Mouse (Mus musculus) hindbrain, embryonic 15.5 days (tissue): ENCODE results near the gene Dcst1. TPM values are rescaled to one million over a fixed set of nuclear protein-coding genes. Genes with fewer than 3 reads are reported as not detected.
A peak's percentile ranks its signal among the peaks of the same experiment; 100 is the strongest.

Source experiments
- ATAC-seq: fragments of 200-750 bp; cut with Nextera tagmentation; 2 replicates; pipeline ENCODE4 v1.8.0; 2017; ENCODE audit warnings: low read depth, moderate number of reproducible peaks, moderate TSS enrichment; ENCODE audit not compliant: low FRiP score
- H3K27ac ChIP-seq: fragments of 300-500 bp; sonication (generic); replicated peaks from 2 replicates; pipeline ENCODE4 v1.5.1; 2015; ENCODE audit warnings: mild to moderate bottlenecking, inconsistent platforms
- H3K27me3 ChIP-seq: fragments of 300-500 bp; sonication (generic); 2 replicates; pipeline ENCODE4 v1.6.1; 2015; ENCODE audit warnings: control low read depth, inconsistent platforms
- H3K36me3 ChIP-seq: fragments of 300-500 bp; sonication (generic); 2 replicates; pipeline ENCODE4 v1.6.1; 2015; ENCODE audit warnings: control low read depth, inconsistent platforms
- H3K4me1 ChIP-seq: fragments of 300-500 bp; sonication (generic); replicated peaks from 2 replicates; pipeline ENCODE4 v1.6.1; 2015; ENCODE audit warnings: control low read depth, inconsistent platforms
- H3K4me2 ChIP-seq: fragments of 300-500 bp; sonication (generic); 2 replicates; pipeline ENCODE4 v1.6.1; 2015; ENCODE audit warnings: moderate library complexity, mild to moderate bottlenecking, inconsistent platforms
- H3K4me3 ChIP-seq: fragments of 300-500 bp; sonication (generic); 2 replicates; pipeline ENCODE4 v1.5.1; 2015; ENCODE audit warnings: mild to moderate bottlenecking, inconsistent platforms
- H3K9ac ChIP-seq: fragments of 300-500 bp; sonication (generic); 2 replicates; pipeline ENCODE4 v1.6.1; 2015; ENCODE audit warnings: inconsistent platforms
- H3K9me3 ChIP-seq: fragments of 300-500 bp; sonication (generic); 2 replicates; pipeline ENCODE4 v1.6.1; 2016; ENCODE audit warnings: control low read depth, inconsistent platforms
- WGBS: fragments of 180-500 bp; shearing (Covaris S2); methylation state at CpG from one replicate; pipeline ENCODE4 v1.1.7; 2015; 5-methylcytosine and 5-hydroxymethylcytosine counted together
- polyA plus RNA-seq: library from polyadenylated mRNA; unstranded; fragments of >200 nt; fragmentation: Nextera tagmentation; extraction: Ambion mirVana; gene quantifications from 2 replicates; pipeline ENCODE4 v1.2.1, GENCODE M21; 2015

Dcst1 gene
- polyA plus RNA-seq, result 0.89 and 1.1 TPM in 2 replicates

- H3K27ac ChIP-seq, result no peak within 1 kb of the TSS
- no peak for ATAC-seq
- H3K4me2 ChIP-seq, result no peak within 1 kb of the TSS
- no peaks in the 10 kb centered on the region for H3K27me3 ChIP-seq
- no peaks in the 10 kb centered on the region for H3K9me3 ChIP-seq
- H3K4me3 ChIP-seq, result no peak within 1 kb of the TSS
- H3K9ac ChIP-seq, result no peak within 1 kb of the TSS
- 82% methylated on average over 11 of the region's 11 CpGs for WGBS
- no peaks in the 10 kb centered on the region for H3K4me1 ChIP-seq
- H3K36me3 ChIP-seq, result no peaks in the 10 kb centered on the region
Observed at GRCm38 (mm10) chr3:89365153-89365485, at the start of gene Dcst1. Gene Dcst1 (minus strand): TSS chr3:89365253.

DNA sequence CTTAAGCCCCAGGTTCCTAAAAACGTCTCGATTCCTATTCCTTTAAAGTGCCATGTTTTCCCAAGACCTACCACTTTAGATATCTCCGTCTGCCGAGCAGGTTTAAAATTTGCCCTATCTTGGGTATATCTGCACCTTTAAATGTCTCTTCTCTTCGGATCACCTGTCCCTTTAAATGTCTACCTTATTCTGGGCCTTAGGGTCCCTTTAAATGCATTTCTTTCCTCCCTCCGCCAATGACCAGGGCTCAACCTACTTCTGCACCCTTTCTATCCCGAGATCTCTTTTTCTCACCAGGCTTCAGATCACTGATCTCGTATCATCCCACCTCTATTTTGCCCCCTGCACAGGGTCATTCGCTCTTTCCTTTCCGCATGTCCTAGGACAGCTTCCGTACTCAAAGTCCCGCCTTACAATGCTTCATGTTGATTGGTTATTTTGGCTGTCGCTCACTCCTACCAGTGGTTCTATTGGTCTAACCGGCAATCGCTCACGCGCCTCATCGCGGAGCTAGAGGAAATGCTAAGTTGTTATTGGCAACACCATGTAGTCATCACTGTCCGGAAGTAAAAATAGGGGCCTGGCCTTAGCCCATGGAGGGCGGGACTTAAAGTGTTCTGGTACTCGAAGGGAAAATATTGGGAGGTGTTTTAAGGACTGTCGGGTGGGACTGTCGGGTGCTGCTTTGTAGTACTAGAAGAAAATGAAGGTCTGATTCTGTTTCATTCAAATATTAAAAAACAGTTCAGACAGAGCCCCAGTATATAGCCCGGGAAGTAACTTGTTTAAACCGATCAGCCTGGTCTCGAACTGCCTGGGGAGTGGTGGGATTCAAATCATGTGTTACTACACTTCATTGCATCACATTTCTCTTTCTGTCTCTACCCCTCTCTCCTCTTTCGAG lies 46.7 kb upstream of the Dcst1 start, which contains the start of gene Flad1:
Flad1 (minus strand) TSS at position 381 of the 904 bp plus-strand sequence.
- Histone ChIP-seq H3K36me3 (peaks cover 11% of the 10 kb centered on the region), H3K27ac (peak within 1 kb of the TSS; percentile 76), H3K9ac (peak within 1 kb of the TSS; percentile 50), H3K9me3 (no peaks in the 10 kb centered on the region), H3K4me2 (peak within 1 kb of the TSS; percentile 81), H3K27me3 (no peaks in the 10 kb centered on the region), H3K4me3 (peak within 1 kb of the TSS; percentile 45), H3K4me1 (peaks cover 25% of the 10 kb centered on the region)
- peak; percentile 99 for ATAC-seq
- 6% methylated on average over 28 of the region's 28 CpGs for WGBS

DNA sequence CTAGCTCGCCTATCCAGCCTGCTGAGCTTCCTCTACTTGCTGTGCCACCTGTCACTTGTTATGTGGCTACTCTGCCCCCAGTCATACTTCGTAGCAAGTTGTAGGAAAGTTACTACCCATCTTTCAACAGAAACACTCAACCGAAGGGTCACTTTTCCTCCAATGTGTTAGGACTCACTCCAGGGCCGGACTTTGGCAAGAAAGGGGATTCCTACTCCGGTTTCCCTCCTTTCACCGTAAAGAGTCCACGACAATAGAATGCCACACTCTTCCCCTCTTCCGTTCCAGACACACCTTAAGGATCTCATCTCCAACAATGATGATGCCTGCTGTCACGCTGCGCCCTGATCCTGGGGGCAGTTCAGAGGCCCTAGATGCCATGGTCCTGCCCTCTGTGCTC lies 45.8 kb upstream of the Dcst1 start:
- Histone ChIP-seq H3K27me3 (no peaks in the 10 kb centered on the region), H3K4me3 (peak overlapping the region; percentile 45), H3K36me3 (peaks cover 11% of the 10 kb centered on the region), H3K9ac (peak overlapping the region; percentile 50), H3K4me1 (peaks cover 21% of the 10 kb centered on the region), H3K4me2 (peak overlapping the region; percentile 81), H3K27ac (peak overlapping the region; percentile 76), H3K9me3 (no peaks in the 10 kb centered on the region)
- WGBS, result 82% methylated on average over 10 of the region's 10 CpGs
- ATAC-seq, result no peak

DNA sequence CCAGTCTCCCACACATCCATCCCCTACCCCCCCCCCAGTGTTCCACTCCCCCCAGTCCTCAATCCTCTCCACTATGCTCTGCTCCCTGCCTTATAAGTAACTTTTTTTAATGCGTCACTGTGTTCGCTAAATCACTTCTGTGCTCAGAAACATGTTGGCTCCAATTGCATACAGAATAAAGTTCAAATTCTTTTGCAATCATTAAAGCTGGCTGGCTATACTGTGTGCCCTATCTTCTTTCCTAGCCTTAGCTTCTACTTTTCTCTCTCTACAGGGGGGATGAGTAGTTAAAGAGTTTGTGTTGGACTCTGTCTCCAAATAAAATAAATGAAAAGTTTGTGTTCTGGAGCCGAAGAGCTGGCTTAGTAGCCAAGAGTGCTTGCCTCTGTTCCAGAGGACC lies 44.6 kb upstream of the Dcst1 start:
- Histone ChIP-seq H3K36me3 (peaks cover 5% of the 10 kb centered on the region), H3K9me3 (no peaks in the 10 kb centered on the region), H3K4me3 (no peak overlapping the region), H3K27ac (no peak overlapping the region), H3K4me1 (peaks cover 21% of the 10 kb centered on the region), H3K27me3 (no peaks in the 10 kb centered on the region), H3K4me2 (no peak overlapping the region), H3K9ac (no peak overlapping the region)
- no peak for ATAC-seq
- 93% methylated on average over 3 of the region's 3 CpGs for WGBS

DNA sequence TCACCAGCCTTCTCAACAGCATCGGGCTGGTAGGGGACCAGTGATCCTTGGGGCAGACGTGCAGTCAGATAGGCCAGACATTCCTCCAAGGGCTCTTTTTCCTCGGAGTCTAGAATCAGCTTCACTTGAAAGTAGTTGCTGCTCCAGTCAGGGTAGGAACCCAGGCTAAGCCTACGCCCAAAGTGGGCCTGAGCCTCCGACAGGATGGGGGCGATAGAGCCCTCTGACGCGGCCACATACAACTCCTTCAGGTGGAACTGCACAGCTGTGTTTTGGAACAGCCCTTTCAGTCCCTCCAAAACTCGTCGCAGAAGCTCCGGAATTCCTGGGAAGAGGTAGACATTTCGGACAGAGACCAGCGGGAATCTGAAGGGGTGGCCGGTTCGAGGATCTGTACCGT lies 43.4 kb upstream of the Dcst1 start:
- H3K27ac ChIP-seq, result no peak overlapping the region
- H3K9me3 ChIP-seq, result no peaks in the 10 kb centered on the region
- WGBS, result 69% methylated on average over 16 of the region's 16 CpGs
- H3K9ac ChIP-seq, result no peak overlapping the region
- H3K4me1 ChIP-seq, result peaks cover 21% of the 10 kb centered on the region
- H3K36me3 ChIP-seq, result peaks cover 9% of the 10 kb centered on the region
- H3K27me3 ChIP-seq, result no peaks in the 10 kb centered on the region
- H3K4me3 ChIP-seq, result no peak overlapping the region
- no peak for ATAC-seq
- H3K4me2 ChIP-seq, result no peak overlapping the region

DNA sequence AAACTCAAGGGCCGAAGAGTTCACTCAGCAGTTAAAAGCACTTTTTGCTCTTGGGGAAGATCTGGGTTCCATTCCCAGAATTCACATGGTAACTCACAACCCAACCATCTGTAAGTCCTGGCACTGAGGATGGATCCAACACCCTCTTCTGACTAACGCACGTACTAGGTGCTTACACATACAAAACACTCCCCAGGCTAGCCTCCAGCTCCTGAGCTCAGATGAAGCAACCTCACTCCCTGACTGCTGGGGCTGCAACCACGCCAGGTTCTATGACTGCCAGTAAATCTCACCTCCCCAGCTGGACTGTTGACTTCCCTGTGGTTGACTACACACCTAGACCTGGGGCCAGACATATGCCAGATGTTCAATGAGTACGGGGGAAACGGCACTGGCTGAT lies 41.8 kb upstream of the Dcst1 start:
- no peak for ATAC-seq
- Histone ChIP-seq H3K36me3 (peaks cover 21% of the 10 kb centered on the region), H3K9me3 (no peaks in the 10 kb centered on the region), H3K27me3 (no peaks in the 10 kb centered on the region), H3K4me1 (peaks cover 14% of the 10 kb centered on the region), H3K27ac (no peak overlapping the region), H3K4me3 (no peak overlapping the region), H3K4me2 (no peak overlapping the region), H3K9ac (no peak overlapping the region)
- WGBS, result 92% methylated on average over 6 of the region's 6 CpGs

- Histone ChIP-seq H3K4me2 (no peak within 1 kb of the TSS), H3K36me3 (peaks cover 21% of the 10 kb centered on the region), H3K4me3 (no peak within 1 kb of the TSS), H3K4me1 (no peaks in the 10 kb centered on the region), H3K9ac (no peak within 1 kb of the TSS), H3K27ac (no peak within 1 kb of the TSS), H3K27me3 (no peaks in the 10 kb centered on the region), H3K9me3 (no peaks in the 10 kb centered on the region)
- WGBS, result 69% methylated on average over 5 of the region's 5 CpGs
- no peak for ATAC-seq
Observed at GRCm38 (mm10) chr3:89402693-89403092, 37.6 kb upstream of the Dcst1 start, which contains the start of gene Lenep. Gene Lenep (minus strand): TSS chr3:89402793.

GRCm38 (mm10) chr3:89401329-89401728 lies 36.3 kb upstream of the Dcst1 start:
- Histone ChIP-seq H3K9ac (no peak overlapping the region), H3K9me3 (no peaks in the 10 kb centered on the region), H3K4me3 (no peak overlapping the region), H3K27ac (no peak overlapping the region), H3K4me1 (peaks cover 4% of the 10 kb centered on the region), H3K4me2 (no peak overlapping the region), H3K27me3 (peaks cover 4% of the 10 kb centered on the region; the same call in 1 of the 2 replicates), H3K36me3 (peaks cover 21% of the 10 kb centered on the region)
- no peak for ATAC-seq
- 88% methylated on average over 7 of the region's 7 CpGs for WGBS

GRCm38 (mm10) chr3:89396654-89397005 lies 31.6 kb upstream of the Dcst1 start:
- ATAC-seq, result no peak
- no peaks in the 10 kb centered on the region for H3K9me3 ChIP-seq
- no peak overlapping the region; the same call in 1 of the 2 replicates for H3K9ac ChIP-seq
- no peaks in the 10 kb centered on the region for H3K36me3 ChIP-seq
- no peak overlapping the region for H3K27ac ChIP-seq
- peaks cover 50% of the 10 kb centered on the region for H3K4me1 ChIP-seq
- H3K4me2 ChIP-seq, result peak overlapping the region; percentile 99
- H3K4me3 ChIP-seq, result peak overlapping the region; percentile 51
- H3K27me3 ChIP-seq, result peaks cover 33% of the 10 kb centered on the region
- WGBS, result under 1% methylated on average over 4 of the region's 4 CpGs

DNA sequence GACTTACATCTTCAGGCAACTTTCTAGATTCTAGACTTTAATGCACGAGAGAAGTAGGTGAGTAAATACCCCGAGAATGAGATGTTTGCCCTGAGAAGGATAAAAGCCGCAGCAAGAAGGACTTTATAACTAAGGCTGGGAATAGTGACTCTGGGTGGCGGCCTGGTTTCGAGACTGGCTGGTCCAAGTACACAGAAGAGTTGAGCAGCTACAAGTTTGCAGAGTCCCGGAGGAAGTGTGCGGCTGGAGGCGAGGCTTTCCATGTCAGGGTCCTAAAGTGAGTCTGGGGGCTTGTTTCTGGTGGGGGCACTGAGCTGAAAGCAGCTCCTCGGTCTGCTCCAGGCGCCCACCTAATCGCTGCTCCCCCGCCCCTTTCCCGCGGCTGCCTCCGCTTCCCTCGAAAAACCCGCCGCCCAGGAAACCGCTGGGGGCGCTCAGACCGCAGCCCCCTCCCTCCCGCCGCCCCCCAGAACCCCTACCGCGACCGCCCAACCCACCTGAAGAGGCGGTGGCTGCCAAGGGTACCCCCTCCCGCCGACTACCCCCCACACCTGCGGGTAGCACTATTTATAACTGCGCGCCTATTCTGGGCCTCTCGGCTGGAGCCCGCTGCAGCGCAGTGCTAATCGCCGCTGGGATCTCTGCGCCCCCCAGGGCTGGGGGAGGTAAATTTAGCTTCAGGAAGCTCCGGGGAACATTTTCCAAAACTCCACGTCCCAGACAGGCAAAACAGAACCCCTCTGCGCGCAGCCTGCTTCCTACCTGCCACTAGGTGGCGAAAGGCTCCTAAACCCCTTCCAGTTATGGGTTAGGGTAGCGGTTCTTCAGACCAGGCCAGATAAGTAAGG lies 31.0 kb upstream of the Dcst1 start:
- Histone ChIP-seq H3K4me1 (peaks cover 56% of the 10 kb centered on the region), H3K9me3 (no peaks in the 10 kb centered on the region), H3K4me2 (peak overlapping the region; percentile 99), H3K36me3 (no peaks in the 10 kb centered on the region), H3K4me3 (peak overlapping the region; percentile 51), H3K27me3 (peaks cover 33% of the 10 kb centered on the region), H3K9ac (peak overlapping the region; percentile 22), H3K27ac (no peak overlapping the region)
- no peak for ATAC-seq
- under 1% methylated on average over 43 of the region's 44 CpGs for WGBS

- H3K4me1 ChIP-seq, result peaks cover 62% of the 10 kb centered on the region
- H3K27me3 ChIP-seq, result peaks cover 33% of the 10 kb centered on the region
- H3K36me3 ChIP-seq, result no peaks in the 10 kb centered on the region
- peak overlapping the region; percentile 51 for H3K4me3 ChIP-seq
- no peak overlapping the region for H3K27ac ChIP-seq
- H3K4me2 ChIP-seq, result peak overlapping the region; percentile 99
- H3K9me3 ChIP-seq, result no peaks in the 10 kb centered on the region
- ATAC-seq, result no peak
- 2% methylated on average over 10 of the region's 10 CpGs for WGBS
- H3K9ac ChIP-seq, result no peak overlapping the region
Observed at GRCm38 (mm10) chr3:89395419-89395805, 30.4 kb upstream of the Dcst1 start.

DNA sequence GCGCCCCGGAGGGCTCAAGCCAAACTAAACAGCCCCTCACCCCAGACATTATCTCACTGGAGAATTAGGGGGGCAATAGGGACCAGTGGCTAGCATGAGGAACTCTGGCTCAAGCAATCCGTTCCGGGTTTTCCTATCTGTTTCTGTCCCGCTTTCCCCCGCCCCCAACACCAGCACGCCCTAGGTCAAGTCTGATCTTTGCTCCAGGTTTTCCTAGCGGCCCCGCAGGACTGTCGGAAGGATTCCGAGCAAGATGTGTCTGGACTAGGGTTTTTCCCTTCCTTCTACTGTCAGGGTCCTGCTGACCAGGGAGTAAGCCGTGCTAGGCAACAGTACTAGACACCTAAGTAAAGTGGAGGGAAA lies 29.8 kb upstream of the Dcst1 start:
- Histone ChIP-seq H3K4me1 (peaks cover 62% of the 10 kb centered on the region), H3K4me3 (peak overlapping the region; percentile 51), H3K27ac (no peak overlapping the region), H3K4me2 (peak overlapping the region; percentile 99), H3K36me3 (no peaks in the 10 kb centered on the region), H3K27me3 (peaks cover 33% of the 10 kb centered on the region), H3K9ac (no peak overlapping the region; the same call in 1 of the 2 replicates), H3K9me3 (no peaks in the 10 kb centered on the region)
- ATAC-seq, result no peak
- WGBS, result 0% methylated on average over 12 of the region's 12 CpGs
